Mouse (Mus musculus): Measurements from ENCODE around the gene Cpsf4. TPM values are rescaled to one million over a fixed set of nuclear protein-coding genes. Genes with fewer than 3 reads are reported as not detected.
"Not testable (repeated sequence)": the region's sequence is repeated elsewhere in the genome, so short reads cannot be mapped to it uniquely, and the experiment has no call there.

The Cpsf4 gene
- polyA plus RNA-seq, 1 experiment, result 46.9 TPM

DNA sequence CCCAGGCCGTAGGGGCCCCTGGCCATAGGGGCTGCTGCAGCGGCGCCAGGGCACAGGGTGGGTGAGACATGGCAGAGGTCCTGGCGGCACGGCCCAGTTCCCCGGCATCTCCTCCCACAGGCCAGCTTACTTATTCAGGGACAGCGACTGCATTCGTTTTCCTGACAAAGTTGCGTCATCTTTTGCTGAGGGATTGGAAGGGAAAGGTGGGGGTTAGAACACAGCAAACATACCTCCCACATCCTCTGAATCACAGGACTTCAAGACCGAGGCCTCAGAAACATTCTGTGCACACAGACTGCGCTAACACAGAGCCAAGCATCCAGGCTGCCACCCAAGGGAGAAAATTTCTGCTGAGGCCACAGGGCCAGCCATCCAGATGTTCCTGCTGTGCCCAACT is 36.8 kb upstream of the Cpsf4 start:
- no peak for TF ChIP-seq CTCF (IDR thresholded peaks at IDR 0.05; ENCODE audit: control insufficient read depth, insufficient read depth, low read length)
- no peak for TF ChIP-seq POLR2A (IDR thresholded peaks at IDR 0.05; ENCODE audit: borderline replicate concordance, control insufficient read depth, low read depth, low read length)
- no peak overlapping the region for H3K27ac ChIP-seq (ENCODE audit: control insufficient read depth, insufficient read depth, low read depth, low read length, poor library complexity)
- 72% methylated on average over 11 of the region's 11 CpGs for WGBS

DNA sequence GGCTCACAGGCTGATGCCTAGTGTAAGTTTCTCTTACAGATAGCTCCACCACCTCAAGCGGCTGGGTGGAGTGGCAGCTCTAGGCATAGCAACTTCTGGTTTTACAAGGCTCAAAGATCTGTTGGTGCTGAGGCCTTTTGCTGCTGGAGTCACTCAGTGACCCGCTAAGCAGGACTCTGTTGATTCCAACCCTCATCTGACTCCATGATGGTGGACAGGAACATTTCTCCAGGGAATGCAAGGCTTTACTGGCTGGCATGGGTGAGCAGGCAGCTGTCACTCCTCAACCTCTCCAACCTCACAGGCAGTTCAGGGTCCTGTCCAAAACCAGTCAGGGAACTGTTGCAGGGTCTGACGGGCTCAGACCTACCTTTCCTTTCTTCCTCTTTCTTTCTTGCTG is 36.0 kb upstream of the Cpsf4 start:
- WGBS, result 73% methylated on average over 3 of the region's 3 CpGs
- Histone ChIP-seq H3K4me1 (ENCODE audit: control insufficient read depth, insufficient read depth, low read length) (no peaks in the 10 kb centered on the region), H3K4me3 (replicated peaks; ENCODE audit: control insufficient read depth, low read depth, low read length) (no peak overlapping the region), H3K27ac (ENCODE audit: control insufficient read depth, insufficient read depth, low read depth, low read length, poor library complexity) (no peak overlapping the region)
- TF ChIP-seq CTCF (IDR thresholded peaks at IDR 0.05; ENCODE audit: control insufficient read depth, insufficient read depth, low read length) (no peak), POLR2A (IDR thresholded peaks at IDR 0.05; ENCODE audit: borderline replicate concordance, control insufficient read depth, low read depth, low read length) (no peak)

More for the DNA sequence above, 36.8 kb upstream of the Cpsf4 start:
- Histone ChIP-seq H3K4me1 (ENCODE audit: control insufficient read depth, insufficient read depth, low read length) (no peaks in the 10 kb centered on the region), H3K4me3 (replicated peaks; ENCODE audit: control insufficient read depth, low read depth, low read length) (no peak overlapping the region)

DNA sequence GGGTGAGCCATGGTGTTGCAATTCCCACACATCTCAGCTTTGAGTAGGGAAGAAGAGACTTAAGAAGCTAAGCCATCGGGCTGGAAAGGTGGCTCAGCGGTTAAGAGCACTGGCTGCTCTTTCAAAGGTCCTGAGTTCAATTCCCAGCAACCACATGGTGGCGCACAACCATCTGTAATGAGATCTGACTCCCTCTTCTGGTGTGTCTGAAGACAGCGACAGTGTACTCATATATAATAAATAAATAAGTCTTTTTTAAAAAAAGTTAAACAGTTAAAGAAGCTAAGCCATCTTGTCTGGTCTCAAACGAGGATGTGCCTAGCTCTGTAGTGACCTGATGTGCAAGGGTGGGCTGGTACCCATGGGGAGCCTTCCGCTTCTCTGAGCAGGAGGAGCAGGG is 33.7 kb upstream of the Cpsf4 start:
- H3K4me3 ChIP-seq (replicated peaks; ENCODE audit: control insufficient read depth, low read depth, low read length); H3K27ac ChIP-seq (ENCODE audit: control insufficient read depth, insufficient read depth, low read depth, low read length, poor library complexity); H3K4me1 ChIP-seq (ENCODE audit: control insufficient read depth, insufficient read depth, low read length): not testable (repeated sequence)
- 89% methylated on average over 6 of the region's 6 CpGs for WGBS

DNA sequence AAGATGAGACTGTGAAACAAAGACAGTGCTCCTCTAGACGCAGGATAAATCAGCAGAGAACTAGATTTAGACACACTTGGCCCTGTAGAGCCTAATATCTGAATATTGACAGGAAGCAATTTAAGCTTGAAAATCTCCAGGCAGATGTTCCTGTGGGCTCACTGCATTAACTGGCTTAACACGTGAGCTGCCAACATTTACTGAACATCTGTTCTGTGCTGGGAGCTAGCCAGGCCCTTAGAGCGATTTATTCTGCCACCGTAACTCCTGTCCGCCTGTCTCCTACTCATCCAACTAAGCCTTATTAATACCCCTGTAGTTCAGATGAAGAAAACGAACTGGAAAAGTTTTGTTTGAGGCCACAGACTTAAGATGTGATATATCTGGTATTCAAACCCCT is 28.2 kb upstream of the Cpsf4 start:
- Histone ChIP-seq H3K27ac (ENCODE audit: control insufficient read depth, insufficient read depth, low read depth, low read length, poor library complexity) (no peak overlapping the region), H3K4me1 (ENCODE audit: control insufficient read depth, insufficient read depth, low read length) (no peaks in the 10 kb centered on the region), H3K4me3 (replicated peaks; ENCODE audit: control insufficient read depth, low read depth, low read length) (peak overlapping the region; percentile 87)
- no peak for TF ChIP-seq POLR2A (IDR thresholded peaks at IDR 0.05; ENCODE audit: borderline replicate concordance, control insufficient read depth, low read depth, low read length)
- no peak for TF ChIP-seq CTCF (IDR thresholded peaks at IDR 0.05; ENCODE audit: control insufficient read depth, insufficient read depth, low read length)
- 8% methylated on average over 6 of the region's 6 CpGs for whole genome bisulfite sequencing

DNA sequence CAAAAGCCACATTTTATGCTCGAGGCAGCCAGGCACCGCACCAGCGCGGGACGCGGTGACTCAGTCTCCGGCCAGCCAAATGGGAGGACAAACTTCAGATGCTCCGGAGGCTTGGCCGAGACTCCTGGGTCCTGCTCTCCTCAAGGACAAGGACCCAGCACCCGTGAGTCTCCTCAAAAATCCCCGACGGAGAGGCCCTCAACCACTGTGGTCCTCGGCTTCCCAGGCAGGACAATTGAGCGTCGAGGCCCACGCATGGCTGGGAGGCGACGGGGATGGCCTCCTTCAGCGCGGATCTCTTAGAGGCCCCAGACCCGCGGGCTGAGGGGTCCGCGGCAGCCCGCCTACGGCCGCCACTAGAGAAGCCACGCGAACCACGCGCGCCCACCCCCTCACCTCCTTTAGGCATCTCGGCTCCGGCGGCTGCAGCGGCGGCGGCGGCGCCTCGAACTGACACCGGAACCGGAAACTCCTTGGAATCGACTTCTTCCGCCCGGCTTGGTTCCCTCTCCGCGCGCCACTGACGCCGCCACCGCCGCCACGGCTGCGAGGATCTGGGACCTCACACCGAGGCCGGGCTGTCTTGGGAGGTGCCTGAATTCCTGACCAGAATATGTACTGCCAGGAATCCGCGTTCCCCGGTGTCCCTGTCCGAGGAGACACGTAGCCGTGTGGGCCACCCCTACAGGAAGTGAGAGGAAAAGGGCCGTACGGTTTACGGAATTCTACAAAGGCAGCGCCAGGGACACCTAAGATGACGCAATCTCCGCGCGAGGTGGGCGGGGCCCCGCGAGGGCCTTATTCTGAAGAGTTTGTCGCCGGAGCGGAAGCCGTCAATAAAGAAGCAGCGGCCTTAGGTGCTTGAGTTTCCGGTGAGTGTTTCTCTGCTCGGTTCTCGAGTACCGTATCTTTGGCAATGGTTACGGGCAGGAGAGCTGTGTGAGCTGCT is 27.2 kb upstream of the Cpsf4 start, which contains the start of the genes Pdap1 and Bud31:
TSS of gene Pdap1 (minus strand) at position 668 of the 949 bp plus-strand sequence.
TSS of gene Bud31 (plus strand) at position 792 of the 949 bp plus-strand sequence.
- WGBS, result under 1% methylated on average over 84 of the region's 84 CpGs
- Histone ChIP-seq H3K4me1 (ENCODE audit: control insufficient read depth, insufficient read depth, low read length) (no peaks in the 10 kb centered on the region), H3K4me3 (replicated peaks; ENCODE audit: control insufficient read depth, low read depth, low read length) (peak within 1 kb of the TSS; percentile 87), H3K27ac (ENCODE audit: control insufficient read depth, insufficient read depth, low read depth, low read length, poor library complexity) (peak within 1 kb of the TSS; percentile 94)
- TF ChIP-seq POLR2A (IDR thresholded peaks at IDR 0.05; ENCODE audit: borderline replicate concordance, control insufficient read depth, low read depth, low read length) (peak; percentile 40), CTCF (IDR thresholded peaks at IDR 0.05; ENCODE audit: control insufficient read depth, insufficient read depth, low read length) (no peak; the same call in 1 of the 2 replicates)

DNA sequence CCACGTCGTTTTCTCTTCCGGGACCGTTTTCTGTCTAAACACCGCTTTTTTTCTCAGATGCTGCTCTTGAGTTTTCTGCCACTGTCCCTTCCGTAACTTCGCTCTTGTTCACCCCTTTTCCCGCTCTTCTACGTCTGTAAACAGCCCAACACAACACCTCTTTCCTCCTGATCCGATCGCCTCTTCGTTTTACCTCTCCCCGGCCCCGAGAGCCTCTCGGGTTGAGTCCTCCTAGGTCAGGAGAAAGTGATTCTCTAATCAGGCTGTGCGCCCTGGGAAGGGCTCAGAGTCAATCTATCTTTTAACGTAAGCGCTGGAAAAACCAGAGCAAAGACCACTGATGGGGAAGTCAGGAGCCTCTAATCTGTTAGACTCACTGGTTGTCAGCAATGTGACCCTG is 26.4 kb upstream of the Cpsf4 start:
- TF ChIP-seq POLR2A (IDR thresholded peaks at IDR 0.05; ENCODE audit: borderline replicate concordance, control insufficient read depth, low read depth, low read length), result no peak
- no peak for TF ChIP-seq CTCF (IDR thresholded peaks at IDR 0.05; ENCODE audit: control insufficient read depth, insufficient read depth, low read length)
- Histone ChIP-seq H3K27ac (ENCODE audit: control insufficient read depth, insufficient read depth, low read depth, low read length, poor library complexity) (peak overlapping the region; percentile 94), H3K4me1 (ENCODE audit: control insufficient read depth, insufficient read depth, low read length) (no peaks in the 10 kb centered on the region), H3K4me3 (replicated peaks; ENCODE audit: control insufficient read depth, low read depth, low read length) (peak overlapping the region; percentile 87)
- under 1% methylated on average over 18 of the region's 18 CpGs for WGBS

DNA sequence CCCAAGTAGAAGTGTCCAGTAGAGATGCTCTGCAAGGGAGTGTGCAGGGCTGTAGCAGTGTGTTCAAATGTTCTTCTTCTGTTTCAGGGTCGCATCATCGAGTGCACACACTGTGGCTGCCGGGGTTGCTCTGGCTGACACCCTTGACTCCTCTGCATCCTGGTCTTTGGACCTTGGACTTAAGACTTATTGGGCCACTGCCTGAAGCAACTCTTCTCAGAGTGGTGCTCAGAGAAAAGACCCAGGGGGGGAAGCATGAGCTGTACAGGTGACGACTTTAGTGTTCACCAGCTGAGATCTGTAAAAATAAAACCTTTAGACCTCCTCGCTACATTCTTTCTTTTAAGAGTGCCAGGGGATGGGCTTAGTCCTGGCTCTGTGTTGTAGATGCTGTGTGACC is 19.3 kb upstream of the Cpsf4 start:
- Histone ChIP-seq H3K4me3 (replicated peaks; ENCODE audit: control insufficient read depth, low read depth, low read length) (no peak overlapping the region), H3K27ac (ENCODE audit: control insufficient read depth, insufficient read depth, low read depth, low read length, poor library complexity) (no peak overlapping the region), H3K4me1 (ENCODE audit: control insufficient read depth, insufficient read depth, low read length) (no peaks in the 10 kb centered on the region)
- WGBS, result 86% methylated on average over 5 of the region's 5 CpGs
- no peak for TF ChIP-seq CTCF (IDR thresholded peaks at IDR 0.05; ENCODE audit: control insufficient read depth, insufficient read depth, low read length)
- no peak for TF ChIP-seq POLR2A (IDR thresholded peaks at IDR 0.05; ENCODE audit: borderline replicate concordance, control insufficient read depth, low read depth, low read length)

DNA sequence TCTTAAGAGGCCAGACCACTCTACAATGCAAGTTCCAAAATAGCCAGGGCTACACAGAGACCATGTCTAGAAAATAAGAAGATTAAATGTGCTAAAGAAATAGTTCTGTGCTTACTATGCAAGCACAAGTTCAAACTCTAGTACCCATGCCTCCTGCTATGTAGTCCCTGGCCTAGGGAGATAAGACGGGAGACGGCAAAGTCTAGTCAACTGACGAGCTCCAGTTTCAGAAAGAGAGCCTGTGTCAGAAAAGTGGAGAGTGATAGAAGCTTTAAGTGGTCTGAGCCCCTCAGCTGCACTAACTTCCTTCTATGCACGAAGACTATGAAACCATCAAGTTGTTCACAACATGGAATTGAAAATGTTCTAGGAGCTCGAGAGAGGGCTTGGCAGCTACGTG is 17.7 kb upstream of the Cpsf4 start:
- H3K27ac ChIP-seq (ENCODE audit: control insufficient read depth, insufficient read depth, low read depth, low read length, poor library complexity), result no peak overlapping the region
- H3K4me1 ChIP-seq (ENCODE audit: control insufficient read depth, insufficient read depth, low read length), result no peaks in the 10 kb centered on the region
- no peak overlapping the region for H3K4me3 ChIP-seq (replicated peaks; ENCODE audit: control insufficient read depth, low read depth, low read length)
- 76% methylated on average over 6 of the region's 6 CpGs for WGBS
- TF ChIP-seq POLR2A (IDR thresholded peaks at IDR 0.05; ENCODE audit: borderline replicate concordance, control insufficient read depth, low read depth, low read length), result no peak
- no peak for TF ChIP-seq CTCF (IDR thresholded peaks at IDR 0.05; ENCODE audit: control insufficient read depth, insufficient read depth, low read length)
